Comparison of ENCODE assay signal across 16 mouse cellular contexts in the genomic region with DNA sequence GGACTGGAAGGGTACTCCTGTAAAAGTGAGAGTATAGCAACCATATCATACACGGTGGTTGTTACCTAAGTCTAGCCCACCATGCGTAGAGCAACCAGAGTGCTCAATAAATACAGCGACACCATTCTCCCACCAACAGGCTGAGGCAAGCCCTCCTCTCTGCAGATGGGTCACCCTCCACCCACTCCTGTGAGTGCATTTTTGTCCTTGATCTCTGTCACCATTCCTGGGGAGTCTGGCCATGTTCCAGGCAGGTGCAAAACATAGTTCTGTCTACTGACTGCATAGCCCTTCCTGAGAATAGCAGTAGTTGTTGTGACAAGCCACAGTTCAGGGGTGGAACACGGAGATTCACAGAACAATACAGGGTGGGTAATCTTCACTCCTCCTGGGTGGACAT. TPM values are rescaled to one million over a fixed set of nuclear protein-coding genes. Genes with fewer than 3 reads are reported as not detected.
DNase-seq lines count a peak whose midpoint lies in the region; ATAC-seq and TF ChIP-seq lines count a peak whose summit lies in the region.
"Had no signal": no experiment of that assay in that cellular context is flagged by ENCODE, and none has a peak within 500 bp of the region (broad histone marks: within the 10 kb centered on the region; RNA-seq: fewer than 3 reads in every experiment).

No protein-coding gene starts in this region.

- no peak for TF ChIP-seq CTCF in liver, adult 2 months (IDR thresholded peaks at IDR 0.05; ENCODE audit: low read depth, low read length)

- no peak for TF ChIP-seq POLR2A in liver, adult 2 months (IDR thresholded peaks at IDR 0.05; ENCODE audit: extremely low read depth, insufficient read depth, low read length)

- peak overlapping the region; percentile 13; the same call in 1 of the 2 replicates for H3K27ac ChIP-seq in heart, embryonic 13.5 days (replicated peaks)
- peak overlapping the region; percentile 56 for H3K27ac ChIP-seq in liver, adult 2 months (replicated peaks; ENCODE audit: insufficient read depth, low read depth, low read length)
- no peak overlapping the region for H3K27ac ChIP-seq in liver, embryonic 11.5 days (ENCODE audit: low read depth, low read length)
- H3K27ac ChIP-seq: hindbrain, embryonic 12.5 days; limb, embryonic 12.5 days; liver, embryonic 15.5 days had no signal

- ATAC-seq in heart, embryonic 13.5 days (ENCODE audit: extremely low read depth, insufficient number of reproducible peaks, low FRiP score, low TSS enrichment): no peak
- no peak for ATAC-seq in liver, embryonic 11.5 days (replicated peaks; ENCODE audit: low FRiP score)
- ATAC-seq: forebrain, postnatal 0 days had no signal

- no peak overlapping the region for H3K4me2 ChIP-seq in heart, embryonic 13.5 days
- no peak overlapping the region for H3K4me2 ChIP-seq in liver, embryonic 11.5 days
- H3K4me2 ChIP-seq: hindbrain, embryonic 12.5 days; limb, embryonic 12.5 days; liver, embryonic 15.5 days; midbrain, embryonic 11.5 days; neural tube, embryonic 15.5 days had no signal

- no peaks in the 10 kb centered on the region for H3K9me3 ChIP-seq in heart, embryonic 13.5 days
- no peaks in the 10 kb centered on the region for H3K9me3 ChIP-seq in liver, embryonic 11.5 days (ENCODE audit: control insufficient read depth, low read length)
- H3K9me3 ChIP-seq: hindbrain, embryonic 12.5 days; limb, embryonic 12.5 days; liver, embryonic 15.5 days; neural tube, embryonic 15.5 days had no signal

- peak; percentile 49 for DNase-seq in cerebellum, adult 11-12 months
- DNase-seq in cerebellum, postnatal 36 days: no peak
- no peak for DNase-seq in heart, adult 8-10 months (ENCODE audit: low spot score)
- no peak for DNase-seq in liver, adult 2 months (ENCODE audit: extremely low read depth, low read depth, low spot score)
- no peak for DNase-seq in liver, embryonic 11.5 days (ENCODE audit: low spot score)
- peak; percentile 28 for DNase-seq in thymus, postnatal 4 days
- no peak for DNase-seq in thymus, postnatal 25 days
- DNase-seq: forebrain, postnatal 0 days; gastrocnemius, postnatal 36 days; kidney, adult 8-10 months had no signal

- H3K4me1 ChIP-seq in heart, embryonic 13.5 days: peaks cover 56% of the 10 kb centered on the region
- H3K4me1 ChIP-seq in liver, adult 2 months (ENCODE audit: control insufficient read depth, insufficient read depth, low read length): peaks cover 36% of the 10 kb centered on the region
- peaks cover 6% of the 10 kb centered on the region for H3K4me1 ChIP-seq in liver, embryonic 11.5 days (replicated peaks; ENCODE audit: control insufficient read depth, insufficient read depth, low read length)
- H3K4me1 ChIP-seq: limb, embryonic 12.5 days had no signal

- H3K9ac ChIP-seq in heart, embryonic 13.5 days: no peak overlapping the region
- H3K9ac ChIP-seq in liver, adult 2 months (ENCODE audit: low read depth, low read length): peak overlapping the region; percentile 43
- no peak overlapping the region for H3K9ac ChIP-seq in liver, embryonic 11.5 days (ENCODE audit: low read depth, low read length)
- H3K9ac ChIP-seq: forebrain, postnatal 0 days; hindbrain, embryonic 12.5 days; limb, embryonic 12.5 days; liver, embryonic 15.5 days; neural tube, embryonic 15.5 days had no signal

- WGBS in heart, embryonic 13.5 days: 76% methylated on average over 4 of the region's 4 CpGs
- WGBS in liver, adult 2 months: 55% methylated on average over 4 of the region's 4 CpGs
- 82% methylated on average over 4 of the region's 4 CpGs for WGBS in liver, embryonic 11.5 days

- peaks cover 8% of the 10 kb centered on the region; the same call in 1 of the 2 replicates for H3K79me2 ChIP-seq in liver, adult 2 months (ENCODE audit: control insufficient read depth, insufficient read depth, low read length)

- H3K36me3 ChIP-seq in heart, embryonic 13.5 days: peaks cover 16% of the 10 kb centered on the region
- H3K36me3 ChIP-seq in liver, adult 2 months (ENCODE audit: control insufficient read depth, insufficient read depth, low read length): 0 out of 2 replicates have a peak, but pooled peaks cover 2% of the 10 kb centered on the region
- H3K36me3 ChIP-seq in liver, embryonic 11.5 days (ENCODE audit: control insufficient read depth, insufficient read depth, low read length): no peaks in the 10 kb centered on the region
- H3K36me3 ChIP-seq: liver, embryonic 15.5 days had no signal

- H3K27me3 ChIP-seq in heart, embryonic 13.5 days (replicated peaks): no peaks in the 10 kb centered on the region
- no peaks in the 10 kb centered on the region for H3K27me3 ChIP-seq in liver, adult 2 months (ENCODE audit: control insufficient read depth, insufficient read depth, low read length)
- H3K27me3 ChIP-seq in liver, embryonic 11.5 days (replicated peaks; ENCODE audit: control insufficient read depth, insufficient read depth, low read length): no peaks in the 10 kb centered on the region
- H3K27me3 ChIP-seq: hindbrain, embryonic 12.5 days; limb, embryonic 12.5 days; liver, embryonic 15.5 days; neural tube, embryonic 15.5 days had no signal

- no peak overlapping the region for H3K4me3 ChIP-seq in heart, embryonic 13.5 days
- no peak overlapping the region for H3K4me3 ChIP-seq in liver, adult 2 months (ENCODE audit: insufficient read depth, low read depth, low read length)
- no peak overlapping the region for H3K4me3 ChIP-seq in liver, embryonic 11.5 days (ENCODE audit: low read depth, low read length)
- H3K4me3 ChIP-seq: hindbrain, embryonic 12.5 days; limb, embryonic 12.5 days; liver, embryonic 15.5 days; neural tube, embryonic 15.5 days had no signal

RNA-seq across cellular contexts. Expression of a gene that starts 12.0 kb away (rescaled TPM):
- polyA plus RNA-seq in heart, embryonic 13.5 days (2015; fragmentation: Nextera tagmentation; extraction: Ambion mirVana): 12.7 and 13.7 TPM in 2 replicates
- total RNA-seq in heart, adult 8-10 months (2022): 10 to 100 TPM; 73.6 to 99.4 (median 84.5) TPM
- 12.2 and 13.5 TPM in 2 replicates for total RNA-seq in liver, adult 2 months (2014; rRNA removed)
- 17.1 and 21.6 TPM in 2 replicates for polyA plus RNA-seq in liver, adult 2 months (2012; rRNA removed)
- polyA plus RNA-seq in liver, embryonic 11.5 days (2014; fragmentation: Nextera tagmentation; extraction: Ambion mirVana): 13.6 and 14.2 TPM in 2 replicates

Comparison
In these comparisons a context has a peak if more than half of its experiments do, and no peak if none do; other contexts are left out.
1. DNase-seq: peak in cerebellum, adult 11-12 months (single experiment) and thymus, postnatal 4 days (single experiment); none in cerebellum, postnatal 36 days (0 of 2), heart, adult 8-10 months (single experiment), liver, adult 2 months (single experiment), liver, embryonic 11.5 days (single experiment) and thymus, postnatal 25 days (single experiment).